Mouse (Mus musculus): ENCODE measurements around the gene Map2k5. TPM values are rescaled to one million over a fixed set of nuclear protein-coding genes. Genes with fewer than 3 reads are reported as not detected.
A peak's percentile ranks its signal among the peaks of the same experiment; 100 is the strongest.

Gene Map2k5
- total and polyA plus RNA-seq, 2 experiments from 2014 or later = 19.6 to 33.1 TPM

DNA sequence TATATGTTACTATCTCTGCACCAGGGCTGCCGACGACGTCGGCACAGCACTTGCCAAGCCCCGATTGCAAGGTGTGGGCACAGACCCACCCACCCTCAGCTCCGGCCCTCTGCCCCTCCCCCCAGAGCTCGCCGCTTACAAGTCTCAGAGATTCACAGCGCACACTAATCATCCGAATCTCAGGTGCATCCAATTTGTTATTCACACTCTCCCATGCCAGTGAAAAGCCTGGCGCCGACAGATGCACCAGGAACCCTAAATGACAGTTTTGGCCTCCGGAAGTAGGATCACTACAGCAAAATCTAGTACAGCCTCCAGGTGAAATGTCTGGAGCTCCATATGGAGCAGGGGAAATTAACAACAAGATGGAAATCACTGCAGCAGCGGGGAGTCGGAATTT is 147.4 kb downstream of the Map2k5 start:
- 0 out of 2 replicates have a peak, but pooled peaks cover 5% of the 10 kb centered on the region for H3K4me1 ChIP-seq (ENCODE audit: insufficient read depth, low read length)
- peak overlapping the region; percentile 20 for H3K4me2 ChIP-seq (ENCODE audit: low read depth, low read length)
- DNase-seq (ENCODE audit: low spot score) = peak; percentile 43
- WGBS = 35% methylated on average over 15 of the region's 15 CpGs
- H3K27me3 ChIP-seq (ENCODE audit: insufficient read depth, low read length) = no peaks in the 10 kb centered on the region
- no peak overlapping the region for H3K27ac ChIP-seq
- no peaks in the 10 kb centered on the region for H3K9me3 ChIP-seq (ENCODE audit: low read length)
- H3K36me3 ChIP-seq (ENCODE audit: insufficient read depth, low read length) = no peaks in the 10 kb centered on the region
- no peak overlapping the region for H3K9ac ChIP-seq (replicated peaks; ENCODE audit: low read length)
- ATAC-seq = no peak
- H3K4me3 ChIP-seq (ENCODE audit: low read length) = no peak overlapping the region
- no peak for TF ChIP-seq CTCF (IDR thresholded peaks at IDR 0.05; ENCODE audit: low read depth)

DNA sequence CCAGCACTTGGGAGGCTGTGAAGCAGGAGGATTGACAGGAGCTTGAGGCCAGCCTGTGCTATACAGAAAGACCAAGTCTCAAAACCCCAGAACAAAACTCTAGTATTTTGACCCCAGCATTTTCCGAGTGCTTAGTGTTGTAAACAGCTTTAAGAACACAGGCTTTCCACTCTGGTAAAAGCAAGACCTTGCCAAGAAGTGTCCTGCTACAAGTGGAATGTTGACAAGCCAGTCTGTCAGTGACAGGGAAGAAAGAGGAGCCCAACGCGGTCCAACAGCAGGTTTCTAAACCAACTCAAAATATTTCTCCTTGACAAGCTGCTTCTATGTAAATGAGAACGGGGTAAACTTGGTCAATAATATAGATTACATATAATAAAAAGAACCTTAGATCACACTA is 148.6 kb downstream of the Map2k5 start:
- Histone ChIP-seq H3K4me2 (ENCODE audit: low read depth, low read length) (no peak overlapping the region), H3K36me3 (ENCODE audit: insufficient read depth, low read length) (no peaks in the 10 kb centered on the region), H3K4me1 (ENCODE audit: insufficient read depth, low read length) (no peaks in the 10 kb centered on the region), H3K9me3 (ENCODE audit: low read length) (no peaks in the 10 kb centered on the region), H3K27ac (no peak overlapping the region), H3K9ac (replicated peaks; ENCODE audit: low read length) (no peak overlapping the region), H3K4me3 (ENCODE audit: low read length) (no peak overlapping the region), H3K27me3 (ENCODE audit: insufficient read depth, low read length) (no peaks in the 10 kb centered on the region)
- no peak for DNase-seq (ENCODE audit: low spot score)
- 56% methylated on average over 4 of the region's 4 CpGs for WGBS
- ATAC-seq = no peak
- TF ChIP-seq CTCF (IDR thresholded peaks at IDR 0.05; ENCODE audit: low read depth) = no peak

DNA sequence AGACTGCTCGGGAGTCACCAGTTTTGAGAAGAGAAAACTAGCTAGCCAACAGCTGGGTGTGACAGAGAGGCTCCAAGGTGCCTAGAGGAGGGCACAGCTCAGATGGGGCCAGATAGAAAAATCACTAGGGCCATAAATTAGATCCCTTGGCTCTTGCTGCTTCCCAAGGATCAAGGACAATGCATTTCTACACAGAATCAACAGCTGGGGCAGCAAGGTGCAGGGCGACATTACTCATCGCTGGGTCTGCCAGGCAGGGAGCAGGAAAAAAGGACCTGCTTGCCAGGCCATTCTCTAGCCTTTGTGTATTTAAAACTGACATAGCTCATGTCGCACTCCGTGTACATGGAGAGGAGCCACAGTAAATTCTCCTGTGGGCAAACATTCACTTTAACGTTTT is 155.5 kb downstream of the Map2k5 start:
- Histone ChIP-seq H3K27me3 (ENCODE audit: insufficient read depth, low read length) (no peaks in the 10 kb centered on the region), H3K4me2 (ENCODE audit: low read depth, low read length) (no peak overlapping the region), H3K9ac (replicated peaks; ENCODE audit: low read length) (no peak overlapping the region), H3K36me3 (ENCODE audit: insufficient read depth, low read length) (no peaks in the 10 kb centered on the region), H3K4me3 (ENCODE audit: low read length) (no peak overlapping the region), H3K27ac (no peak overlapping the region), H3K9me3 (ENCODE audit: low read length) (no peaks in the 10 kb centered on the region), H3K4me1 (ENCODE audit: insufficient read depth, low read length) (no peaks in the 10 kb centered on the region)
- 67% methylated on average over 6 of the region's 6 CpGs for WGBS
- no peak for TF ChIP-seq CTCF (IDR thresholded peaks at IDR 0.05; ENCODE audit: low read depth)
- ATAC-seq (no peak), DNase-seq (ENCODE audit: low spot score) (no peak)

DNA sequence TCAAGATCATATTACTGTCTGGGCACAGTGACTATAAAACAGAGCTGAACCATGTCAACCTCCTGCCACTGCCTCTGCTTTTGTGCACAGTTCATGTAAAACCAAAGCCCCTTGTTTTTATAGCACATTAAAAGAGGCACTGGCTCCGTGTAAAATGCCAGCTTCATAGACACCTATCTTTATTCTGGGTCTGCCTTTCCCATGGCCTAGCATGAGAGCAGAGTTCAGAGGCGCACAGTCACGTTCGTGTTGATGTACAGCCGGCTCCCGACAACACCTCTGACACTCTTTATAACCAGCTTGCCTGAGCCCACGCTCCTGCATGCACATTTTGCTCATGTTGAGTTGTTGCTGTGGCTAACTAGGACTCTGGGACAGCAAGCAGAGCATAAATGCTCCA is 157.9 kb downstream of the Map2k5 start:
- Histone ChIP-seq H3K9ac (replicated peaks; ENCODE audit: low read length) (no peak overlapping the region), H3K27me3 (ENCODE audit: insufficient read depth, low read length) (no peaks in the 10 kb centered on the region), H3K36me3 (ENCODE audit: insufficient read depth, low read length) (no peaks in the 10 kb centered on the region), H3K9me3 (ENCODE audit: low read length) (no peaks in the 10 kb centered on the region), H3K4me1 (ENCODE audit: insufficient read depth, low read length) (no peaks in the 10 kb centered on the region), H3K4me3 (ENCODE audit: low read length) (no peak overlapping the region), H3K4me2 (ENCODE audit: low read depth, low read length) (no peak overlapping the region), H3K27ac (no peak overlapping the region)
- ATAC-seq (no peak), DNase-seq (ENCODE audit: low spot score) (no peak)
- 78% methylated on average over 7 of the region's 7 CpGs for WGBS
- TF ChIP-seq CTCF (IDR thresholded peaks at IDR 0.05; ENCODE audit: low read depth) = no peak

DNA sequence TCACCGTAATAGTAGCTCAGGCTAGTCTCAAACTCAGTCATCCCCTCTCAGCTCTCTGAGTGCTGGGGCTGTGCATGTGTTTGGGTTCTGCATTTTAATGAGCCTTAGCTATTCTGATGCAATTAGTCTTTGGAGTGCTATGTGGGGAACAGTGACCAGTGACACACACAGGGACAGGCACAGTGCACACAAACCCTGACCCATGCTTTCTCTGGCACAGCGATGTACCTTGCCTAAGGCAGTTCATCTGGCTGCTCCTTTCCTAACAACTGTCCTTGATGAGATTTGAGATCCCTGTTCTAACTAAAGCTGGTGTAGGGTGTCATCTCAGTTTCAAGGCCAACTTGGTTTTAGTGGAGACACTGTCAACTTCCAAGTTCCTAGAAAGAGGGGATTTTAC is 162.7 kb downstream of the Map2k5 start:
- WGBS = 69% methylated on average over 2 of the region's 2 CpGs
- H3K4me3 ChIP-seq (ENCODE audit: low read length) = no peak overlapping the region
- DNase-seq (ENCODE audit: low spot score) = no peak

DNA sequence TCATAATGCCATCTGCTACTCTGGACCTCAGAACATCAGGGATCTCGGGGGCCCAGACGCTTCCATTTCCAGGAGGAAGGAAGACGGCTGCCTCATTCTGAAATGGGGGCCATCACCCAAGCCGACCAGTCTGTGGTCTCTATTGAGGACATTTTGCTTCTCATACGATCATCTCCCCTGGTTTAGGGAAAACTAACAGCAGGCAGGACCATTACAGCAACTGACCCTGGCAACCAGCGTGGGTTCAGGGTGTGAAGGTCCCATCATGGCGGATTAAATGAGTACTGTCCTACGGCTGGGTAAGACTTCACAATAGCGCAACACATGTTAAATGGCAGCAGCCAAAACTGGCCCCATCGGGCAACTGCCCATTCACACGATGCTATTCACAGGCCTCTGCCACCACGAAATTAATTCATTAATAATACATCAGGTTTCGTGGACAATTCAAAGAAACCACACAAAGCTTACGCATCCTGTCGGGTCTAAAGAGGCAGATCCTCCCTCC is 170.9 kb downstream of the Map2k5 start:
- Histone ChIP-seq H3K4me1 (ENCODE audit: insufficient read depth, low read length) (no peaks in the 10 kb centered on the region), H3K4me3 (ENCODE audit: low read length) (no peak overlapping the region), H3K27me3 (ENCODE audit: insufficient read depth, low read length) (no peaks in the 10 kb centered on the region), H3K36me3 (ENCODE audit: insufficient read depth, low read length) (no peaks in the 10 kb centered on the region), H3K27ac (no peak overlapping the region), H3K4me2 (ENCODE audit: low read depth, low read length) (no peak overlapping the region), H3K9me3 (ENCODE audit: low read length) (no peaks in the 10 kb centered on the region), H3K9ac (replicated peaks; ENCODE audit: low read length) (no peak overlapping the region)
- ATAC-seq (no peak), DNase-seq (ENCODE audit: low spot score) (no peak)
- TF ChIP-seq CTCF (IDR thresholded peaks at IDR 0.05; ENCODE audit: low read depth) = no peak
- 36% methylated on average over 15 of the region's 15 CpGs for WGBS

More for the DNA sequence above, 162.7 kb downstream of the Map2k5 start:
- no peaks in the 10 kb centered on the region for H3K27me3 ChIP-seq (ENCODE audit: insufficient read depth, low read length)
- no peaks in the 10 kb centered on the region for H3K4me1 ChIP-seq (ENCODE audit: insufficient read depth, low read length)
- no peak for TF ChIP-seq CTCF (IDR thresholded peaks at IDR 0.05; ENCODE audit: low read depth)
- no peak overlapping the region for H3K9ac ChIP-seq (replicated peaks; ENCODE audit: low read length)
- no peak overlapping the region for H3K27ac ChIP-seq
- H3K4me2 ChIP-seq (ENCODE audit: low read depth, low read length) = no peak overlapping the region
- no peaks in the 10 kb centered on the region for H3K36me3 ChIP-seq (ENCODE audit: insufficient read depth, low read length)
- no peak for ATAC-seq
- H3K9me3 ChIP-seq (ENCODE audit: low read length) = no peaks in the 10 kb centered on the region

DNA sequence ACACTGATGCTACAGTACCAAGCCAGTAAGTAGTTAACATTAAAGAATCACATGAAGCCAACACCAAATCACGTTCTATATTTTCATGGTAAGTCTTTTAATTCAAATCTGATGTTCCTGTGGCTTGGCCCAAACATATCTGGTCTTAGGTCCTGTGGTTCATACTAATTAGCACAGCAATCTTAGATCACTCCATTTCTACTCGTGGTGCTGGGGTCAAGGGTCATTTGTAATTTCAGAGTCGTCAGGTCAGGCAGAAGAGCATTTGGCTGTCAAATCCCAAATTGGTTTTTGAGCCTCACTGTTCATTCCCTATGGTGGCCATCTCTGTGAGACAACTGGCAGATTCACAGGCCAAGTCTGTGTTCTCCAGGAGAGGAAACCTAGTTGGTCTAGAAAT is 174.2 kb downstream of the Map2k5 start:
- DNase-seq (ENCODE audit: low spot score) = no peak
- no peak for TF ChIP-seq CTCF (IDR thresholded peaks at IDR 0.05; ENCODE audit: low read depth)
- WGBS = 75% methylated on average over 3 of the region's 3 CpGs
- H3K27me3 ChIP-seq (ENCODE audit: insufficient read depth, low read length) = no peaks in the 10 kb centered on the region
- H3K9ac ChIP-seq (replicated peaks; ENCODE audit: low read length) = no peak overlapping the region
- no peaks in the 10 kb centered on the region for H3K36me3 ChIP-seq (ENCODE audit: insufficient read depth, low read length)
- no peak overlapping the region for H3K4me2 ChIP-seq (ENCODE audit: low read depth, low read length)
- H3K9me3 ChIP-seq (ENCODE audit: low read length) = no peaks in the 10 kb centered on the region
- no peak overlapping the region for H3K4me3 ChIP-seq (ENCODE audit: low read length)
- ATAC-seq = no peak
- H3K27ac ChIP-seq = no peak overlapping the region
- no peaks in the 10 kb centered on the region for H3K4me1 ChIP-seq (ENCODE audit: insufficient read depth, low read length)

Measured in hindbrain, postnatal 0 days (tissue).